Mouse (Mus musculus) gastrocnemius, adult 8-10 months (tissue): Measurements from ENCODE around the gene Fam234b. TPM values are rescaled to one million over a fixed set of nuclear protein-coding genes. Genes with fewer than 3 reads are reported as not detected.

Source experiments
- DNase-seq, 2 experiments: peaks; one replicate each; pipeline ENCODE4 v3.0.0; 2022; ENCODE audit warnings: low spot score in 2 of 2
- total RNA-seq, 4 experiments: library from RNA; stranded (reverse); gene quantifications; 2 replicates each; pipeline ENCODE4 v1.2.4; 2022

Fam234b gene
- total RNA-seq, 4 experiments from 2014 or later: 3.0 to 3.6 (median 3.3) TPM

- no peak for DNase-seq
Measured at GRCm38 (mm10) chr6:135267221-135267620, 69.4 kb downstream of the Fam234b start.

- DNase-seq: no peak
Measured at GRCm38 (mm10) chr6:135268392-135268791, 70.6 kb downstream of the Fam234b start.

GRCm38 (mm10) chr6:135269626-135270025 lies 71.8 kb downstream of the Fam234b start:
- DNase-seq: no peak

- DNase-seq: no peak
Measured at GRCm38 (mm10) chr6:135271761-135272160, 74.0 kb downstream of the Fam234b start.

GRCm38 (mm10) chr6:135273066-135273465 lies 75.3 kb downstream of the Fam234b start:
- no peak for DNase-seq

GRCm38 (mm10) chr6:135275231-135275630 lies 77.5 kb downstream of the Fam234b start:
- DNase-seq: no peak

- DNase-seq: no peak
Measured at GRCm38 (mm10) chr6:135276474-135277295, 78.9 kb downstream of the Fam234b start.

GRCm38 (mm10) chr6:135278302-135278701 lies 80.5 kb downstream of the Fam234b start:
- no peak for DNase-seq

- DNase-seq: no peak
Measured at GRCm38 (mm10) chr6:135279286-135279685, 81.5 kb downstream of the Fam234b start.

- DNase-seq: no peak
Measured at GRCm38 (mm10) chr6:135279856-135280255, 82.1 kb downstream of the Fam234b start.

- no peak for DNase-seq
Measured at GRCm38 (mm10) chr6:135292391-135292790, 94.6 kb downstream of the Fam234b start.

- DNase-seq: no peak
Measured at GRCm38 (mm10) chr6:135294150-135294549, 96.4 kb downstream of the Fam234b start.

Other genes with a start within 250 kb of the Fam234b start
- 1 to 10 TPM; 1.0 to 1.7 (median 1.4) TPM for gene Apold1, start 216.3 kb upstream of the Fam234b start, total RNA-seq
- 10 to 100 TPM; 23.7 to 25.3 (median 24.7) TPM for gene Ddx47, start 186.4 kb upstream of the Fam234b start, total RNA-seq
- gene Gprc5a, start 132.3 kb upstream of the Fam234b start, total RNA-seq: under 1 TPM; 0.13 to 0.73 (median 0.27) TPM
- gene Gprc5d, start 79.7 kb upstream of the Fam234b start, total RNA-seq: not detected
- 10 to 100 TPM in 2 of 4 experiments, 1 to 10 TPM in 2; 4.3 to 13.2 (median 9.9) TPM for gene Hebp1, start within 50 bp of the Fam234b start, total RNA-seq
- gene Gsg1, start 56.4 kb downstream of the Fam234b start, total RNA-seq: not detected
- not detected for gene Pbp2, start 112.4 kb downstream of the Fam234b start, total RNA-seq
- gene Emp1, start 164.6 kb downstream of the Fam234b start, total RNA-seq: 10 to 100 TPM; 12.3 to 26.2 (median 18.0) TPM